Mouse (Mus musculus) mesoderm, embryonic 11.5 days (tissue): ENCODE results near the gene Rbfox3.
A peak's percentile ranks its signal among the peaks of the same experiment; 100 is the strongest.

ENCODE experiments used
- DNase-seq: peaks from one replicate; pipeline ENCODE4 v3.0.0-alpha.2; 2012; ENCODE audit warnings: low read depth, low spot score

The Rbfox3 gene

GRCm38 (mm10) chr11:118481231-118481630 is 430.2 kb downstream of the Rbfox3 start:
- no peak for DNase-seq

- DNase-seq: no peak
Measured at GRCm38 (mm10) chr11:118479776-118480175, 431.6 kb downstream of the Rbfox3 start.

- DNase-seq: peak; percentile 94
Measured at GRCm38 (mm10) chr11:118476396-118477373, 434.7 kb downstream of the Rbfox3 start, which contains the start of gene Engase. Gene Engase, plus strand, starts transcription at chr11:118476829.

GRCm38 (mm10) chr11:118475496-118476083 is 435.8 kb downstream of the Rbfox3 start:
- DNase-seq: no peak

GRCm38 (mm10) chr11:118473842-118474500 is 437.4 kb downstream of the Rbfox3 start:
- no peak for DNase-seq

GRCm38 (mm10) chr11:118473161-118473560 is 438.2 kb downstream of the Rbfox3 start:
- DNase-seq: no peak

- DNase-seq: peak; percentile 30
Measured at GRCm38 (mm10) chr11:118471676-118472075, 439.7 kb downstream of the Rbfox3 start.

GRCm38 (mm10) chr11:118470234-118470966 is 441.0 kb downstream of the Rbfox3 start:
- DNase-seq: peak; percentile 67

- no peak for DNase-seq
Measured at GRCm38 (mm10) chr11:118469509-118470160, 441.8 kb downstream of the Rbfox3 start.

GRCm38 (mm10) chr11:118467441-118468035 is 443.9 kb downstream of the Rbfox3 start:
- no peak for DNase-seq

GRCm38 (mm10) chr11:118460280-118460679 is 451.1 kb downstream of the Rbfox3 start:
- no peak for DNase-seq

- DNase-seq: no peak
Measured at GRCm38 (mm10) chr11:118459536-118459935, 451.9 kb downstream of the Rbfox3 start.

- DNase-seq: peak; percentile 55
Measured at GRCm38 (mm10) chr11:118459051-118459450, 452.3 kb downstream of the Rbfox3 start.

- DNase-seq: no peak
Measured at GRCm38 (mm10) chr11:118456937-118457336, 454.5 kb downstream of the Rbfox3 start.

- DNase-seq: no peak
Measured at GRCm38 (mm10) chr11:118455788-118456187, 455.6 kb downstream of the Rbfox3 start.

- no peak for DNase-seq
Measured at GRCm38 (mm10) chr11:118453886-118454671, 457.3 kb downstream of the Rbfox3 start.

- no peak for DNase-seq
Measured at GRCm38 (mm10) chr11:118452955-118453354, 458.4 kb downstream of the Rbfox3 start.

GRCm38 (mm10) chr11:118451211-118451610 is 460.2 kb downstream of the Rbfox3 start:
- DNase-seq: no peak

GRCm38 (mm10) chr11:118448385-118448784 is 463.0 kb downstream of the Rbfox3 start:
- no peak for DNase-seq

GRCm38 (mm10) chr11:118447346-118447745 is 464.1 kb downstream of the Rbfox3 start:
- no peak for DNase-seq
